Mouse (Mus musculus): ENCODE measurements at regions not wholly inside any gene's neighbourhood (a gene's known extent, or its start where the extent isn't known, plus 50 kb on each side); places are given as distances from the start of the nearest gene placed in this dataset.

DNA sequence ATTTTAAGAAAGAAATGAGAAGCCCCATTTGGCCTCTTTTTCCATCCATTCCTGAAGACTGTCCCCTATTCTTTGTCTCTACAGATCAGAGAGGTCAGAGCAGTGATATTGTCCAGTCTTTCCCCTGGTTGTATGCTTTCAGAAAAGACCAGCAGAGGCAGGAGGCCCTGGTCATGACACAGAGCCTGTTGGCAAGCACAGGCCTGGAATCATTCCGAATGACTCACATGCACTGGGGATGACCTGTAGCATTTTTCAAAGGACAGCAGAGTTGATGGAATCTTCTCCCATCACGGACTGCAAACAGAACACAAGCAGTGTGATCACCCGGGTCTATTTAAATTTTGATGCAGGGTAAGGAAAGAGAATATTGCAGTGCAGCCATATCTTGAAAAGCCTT is 50.2 kb upstream of the Nxt1 start:
- Histone ChIP-seq H3K9me3 (ENCODE audit: control insufficient read depth, low read length) (no peaks in the 10 kb centered on the region), H3K4me2 (replicated peaks; ENCODE audit: low read depth, low read length) (no peak overlapping the region), H3K9ac (ENCODE audit: low read depth, low read length) (no peak overlapping the region), H3K27me3 (ENCODE audit: control insufficient read depth, insufficient read depth, low read length) (no peaks in the 10 kb centered on the region), H3K4me3 (ENCODE audit: low read depth, low read length) (no peak overlapping the region), H3K27ac (ENCODE audit: low read depth, low read length) (no peak overlapping the region), H3K4me1 (replicated peaks; ENCODE audit: control insufficient read depth, insufficient read depth, low read length) (no peaks in the 10 kb centered on the region), H3K36me3 (ENCODE audit: control insufficient read depth, insufficient read depth, low read length) (no peaks in the 10 kb centered on the region)
- WGBS = 71% methylated on average over 3 of the region's 3 CpGs
- no peak for DNase-seq (ENCODE audit: low spot score)
- no peak for ATAC-seq (ENCODE audit: low FRiP score)

DNA sequence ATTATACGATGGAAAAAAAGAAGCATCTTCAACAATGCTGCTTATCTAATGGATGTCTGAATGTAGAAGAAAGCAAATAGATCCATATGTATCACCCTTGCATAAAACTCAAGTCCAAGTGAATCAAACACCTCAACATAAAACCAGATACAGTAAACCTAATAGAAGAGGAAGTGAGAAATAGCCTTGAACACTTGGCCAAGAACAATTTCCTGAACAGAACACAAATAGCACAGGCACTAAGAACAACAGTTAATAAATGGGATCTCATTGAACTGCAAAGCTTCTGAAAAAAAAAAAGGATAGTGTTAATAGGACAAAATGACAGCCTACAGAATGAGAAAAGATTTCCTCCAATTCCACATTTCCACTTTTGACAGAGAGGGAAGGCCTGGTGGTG is 60.5 kb upstream of the Nxt1 start:
- Histone ChIP-seq H3K4me1 (replicated peaks; ENCODE audit: control insufficient read depth, insufficient read depth, low read length) (no peaks in the 10 kb centered on the region), H3K36me3 (ENCODE audit: control insufficient read depth, insufficient read depth, low read length) (no peaks in the 10 kb centered on the region), H3K27ac (ENCODE audit: low read depth, low read length) (no peak overlapping the region), H3K4me2 (replicated peaks; ENCODE audit: low read depth, low read length) (no peak overlapping the region), H3K9ac (ENCODE audit: low read depth, low read length) (no peak overlapping the region), H3K9me3 (ENCODE audit: control insufficient read depth, low read length) (no peaks in the 10 kb centered on the region), H3K27me3 (ENCODE audit: control insufficient read depth, insufficient read depth, low read length) (no peaks in the 10 kb centered on the region), H3K4me3 (ENCODE audit: low read depth, low read length) (no peak overlapping the region)
- DNase-seq (ENCODE audit: low spot score) = no peak
- WGBS = 89% methylated on average over 1 of the region's 1 CpGs
- ATAC-seq (ENCODE audit: low FRiP score) = no peak

GRCm38 (mm10) chr2:148605425-148605930 is 66.9 kb upstream of the Nxt1 start:
- H3K4me2 ChIP-seq (replicated peaks; ENCODE audit: low read depth, low read length) = no peak overlapping the region
- WGBS = 71% methylated on average over 2 of the region's 2 CpGs

DNA sequence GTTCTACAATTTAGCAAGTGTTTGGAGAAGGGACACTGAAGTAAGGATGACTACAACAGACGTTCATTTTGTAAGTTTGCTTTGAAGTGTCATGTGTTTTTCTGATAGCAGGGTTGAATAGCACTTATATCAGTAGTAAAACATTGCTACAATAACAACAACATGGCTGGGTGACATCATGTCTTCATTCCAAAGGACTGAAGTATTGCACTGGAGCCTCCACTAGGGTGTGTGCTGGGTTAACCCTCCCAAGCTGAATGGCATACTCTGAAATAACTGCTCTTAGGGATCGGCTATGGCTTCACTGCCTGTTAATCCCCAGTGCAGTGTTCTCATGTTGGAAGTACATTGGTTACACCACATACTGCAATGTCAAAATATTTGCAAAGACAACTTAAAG is 68.5 kb upstream of the Nxt1 start:
- no peak overlapping the region for H3K9ac ChIP-seq (ENCODE audit: low read depth, low read length)
- ATAC-seq (ENCODE audit: low FRiP score) = no peak
- no peak overlapping the region for H3K27ac ChIP-seq (ENCODE audit: low read depth, low read length)
- H3K4me1 ChIP-seq (replicated peaks; ENCODE audit: control insufficient read depth, insufficient read depth, low read length) = no peaks in the 10 kb centered on the region
- H3K4me2 ChIP-seq (replicated peaks; ENCODE audit: low read depth, low read length) = no peak overlapping the region
- H3K9me3 ChIP-seq (ENCODE audit: control insufficient read depth, low read length) = no peaks in the 10 kb centered on the region
- 72% methylated on average over 2 of the region's 2 CpGs for WGBS
- no peak overlapping the region for H3K4me3 ChIP-seq (ENCODE audit: low read depth, low read length)
- no peak for DNase-seq (ENCODE audit: low spot score)
- H3K36me3 ChIP-seq (ENCODE audit: control insufficient read depth, insufficient read depth, low read length) = no peaks in the 10 kb centered on the region
- no peaks in the 10 kb centered on the region for H3K27me3 ChIP-seq (ENCODE audit: control insufficient read depth, insufficient read depth, low read length)

More at GRCm38 (mm10) chr2:148605425-148605930, 66.9 kb upstream of the Nxt1 start:
- Histone ChIP-seq H3K4me1 (replicated peaks; ENCODE audit: control insufficient read depth, insufficient read depth, low read length) (no peaks in the 10 kb centered on the region), H3K36me3 (ENCODE audit: control insufficient read depth, insufficient read depth, low read length) (no peaks in the 10 kb centered on the region), H3K4me3 (ENCODE audit: low read depth, low read length) (no peak overlapping the region), H3K27me3 (ENCODE audit: control insufficient read depth, insufficient read depth, low read length) (no peaks in the 10 kb centered on the region), H3K9ac (ENCODE audit: low read depth, low read length) (no peak overlapping the region), H3K9me3 (ENCODE audit: control insufficient read depth, low read length) (no peaks in the 10 kb centered on the region), H3K27ac (ENCODE audit: low read depth, low read length) (no peak overlapping the region)
- DNase-seq (ENCODE audit: low spot score) (no peak), ATAC-seq (ENCODE audit: low FRiP score) (no peak)

- WGBS = 64% methylated on average over 2 of the region's 2 CpGs
- no peak overlapping the region for H3K4me3 ChIP-seq (ENCODE audit: low read depth, low read length)
- DNase-seq (ENCODE audit: low spot score) = no peak
- no peak overlapping the region for H3K9ac ChIP-seq (ENCODE audit: low read depth, low read length)
- H3K27me3 ChIP-seq (ENCODE audit: control insufficient read depth, insufficient read depth, low read length) = no peaks in the 10 kb centered on the region
- no peak for ATAC-seq (ENCODE audit: low FRiP score)
- no peak overlapping the region for H3K27ac ChIP-seq (ENCODE audit: low read depth, low read length)
- no peaks in the 10 kb centered on the region for H3K4me1 ChIP-seq (replicated peaks; ENCODE audit: control insufficient read depth, insufficient read depth, low read length)
- no peaks in the 10 kb centered on the region for H3K9me3 ChIP-seq (ENCODE audit: control insufficient read depth, low read length)
- H3K4me2 ChIP-seq (replicated peaks; ENCODE audit: low read depth, low read length) = no peak overlapping the region
- H3K36me3 ChIP-seq (ENCODE audit: control insufficient read depth, insufficient read depth, low read length) = no peaks in the 10 kb centered on the region
Observed at GRCm38 (mm10) chr2:148603315-148603714, 69.1 kb upstream of the Nxt1 start.

GRCm38 (mm10) chr2:148599498-148599897 is 72.9 kb upstream of the Nxt1 start:
- H3K9ac ChIP-seq (ENCODE audit: low read depth, low read length) = no peak overlapping the region
- DNase-seq (ENCODE audit: low spot score) (no peak), ATAC-seq (ENCODE audit: low FRiP score) (no peak)
- H3K4me2 ChIP-seq (replicated peaks; ENCODE audit: low read depth, low read length) = no peak overlapping the region
- no peaks in the 10 kb centered on the region for H3K9me3 ChIP-seq (ENCODE audit: control insufficient read depth, low read length)
- H3K4me1 ChIP-seq (replicated peaks; ENCODE audit: control insufficient read depth, insufficient read depth, low read length) = no peaks in the 10 kb centered on the region
- no peak overlapping the region for H3K27ac ChIP-seq (ENCODE audit: low read depth, low read length)
- no peak overlapping the region for H3K4me3 ChIP-seq (ENCODE audit: low read depth, low read length)
- H3K27me3 ChIP-seq (ENCODE audit: control insufficient read depth, insufficient read depth, low read length) = no peaks in the 10 kb centered on the region
- H3K36me3 ChIP-seq (ENCODE audit: control insufficient read depth, insufficient read depth, low read length) = no peaks in the 10 kb centered on the region

- ATAC-seq (ENCODE audit: low FRiP score) (no peak), DNase-seq (ENCODE audit: low spot score) (no peak)
- H3K27ac ChIP-seq (ENCODE audit: low read depth, low read length) = no peak overlapping the region
- no peak overlapping the region for H3K4me3 ChIP-seq (ENCODE audit: low read depth, low read length)
- H3K9me3 ChIP-seq (ENCODE audit: control insufficient read depth, low read length) = no peaks in the 10 kb centered on the region
- WGBS = 79% methylated on average over 2 of the region's 2 CpGs
- H3K4me1 ChIP-seq (replicated peaks; ENCODE audit: control insufficient read depth, insufficient read depth, low read length) = no peaks in the 10 kb centered on the region
- H3K4me2 ChIP-seq (replicated peaks; ENCODE audit: low read depth, low read length) = no peak overlapping the region
- H3K9ac ChIP-seq (ENCODE audit: low read depth, low read length) = no peak overlapping the region
- no peaks in the 10 kb centered on the region for H3K27me3 ChIP-seq (ENCODE audit: control insufficient read depth, insufficient read depth, low read length)
- no peaks in the 10 kb centered on the region for H3K36me3 ChIP-seq (ENCODE audit: control insufficient read depth, insufficient read depth, low read length)
Observed at GRCm38 (mm10) chr2:148596966-148597365, 75.4 kb upstream of the Nxt1 start.

DNA sequence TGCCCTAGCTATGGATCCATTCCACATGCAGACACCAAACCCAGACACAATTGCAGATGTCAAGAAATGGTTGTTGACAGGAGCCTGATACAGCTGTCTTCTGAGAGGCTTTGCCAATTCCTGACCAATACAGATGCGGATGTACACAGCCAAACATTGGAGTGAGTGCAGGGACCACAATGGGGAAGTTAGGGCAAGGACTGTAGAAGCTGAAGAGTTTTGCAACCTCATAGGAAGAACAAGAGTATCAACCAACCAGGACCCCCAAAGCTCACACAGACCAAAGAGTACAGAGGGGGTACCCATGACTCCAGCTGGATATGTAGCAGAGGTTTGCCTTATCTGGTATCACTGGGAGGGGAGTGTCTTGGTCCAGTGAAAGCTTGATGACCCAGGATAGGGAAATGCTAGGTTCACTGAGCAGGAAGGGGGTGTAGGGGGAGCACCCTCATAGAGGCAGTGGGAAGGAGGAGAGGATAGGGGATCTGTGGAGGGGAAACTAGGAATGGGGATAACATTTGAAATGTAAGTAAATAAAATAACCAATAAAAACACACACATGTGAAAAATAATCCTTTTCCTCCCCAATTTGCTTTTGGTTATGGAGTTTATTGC is 86.6 kb upstream of the Nxt1 start:
- Histone ChIP-seq H3K4me2 (replicated peaks; ENCODE audit: low read depth, low read length) (no peak overlapping the region), H3K9ac (ENCODE audit: low read depth, low read length) (no peak overlapping the region), H3K36me3 (ENCODE audit: control insufficient read depth, insufficient read depth, low read length) (no peaks in the 10 kb centered on the region), H3K4me3 (ENCODE audit: low read depth, low read length) (no peak overlapping the region), H3K9me3 (ENCODE audit: control insufficient read depth, low read length) (no peaks in the 10 kb centered on the region), H3K4me1 (replicated peaks; ENCODE audit: control insufficient read depth, insufficient read depth, low read length) (no peaks in the 10 kb centered on the region), H3K27me3 (ENCODE audit: control insufficient read depth, insufficient read depth, low read length) (no peaks in the 10 kb centered on the region), H3K27ac (ENCODE audit: low read depth, low read length) (no peak overlapping the region)
- no peak for ATAC-seq (ENCODE audit: low FRiP score)
- no peak for DNase-seq (ENCODE audit: low spot score)
- whole genome bisulfite sequencing = 86% methylated on average over 1 of the region's 1 CpGs

GRCm38 (mm10) chr2:148582208-148582607 is 90.2 kb upstream of the Nxt1 start:
- H3K9ac ChIP-seq (ENCODE audit: low read depth, low read length) = no peak overlapping the region
- 87% methylated on average over 1 of the region's 1 CpGs for WGBS
- H3K36me3 ChIP-seq (ENCODE audit: control insufficient read depth, insufficient read depth, low read length) = no peaks in the 10 kb centered on the region
- H3K27ac ChIP-seq (ENCODE audit: low read depth, low read length) = no peak overlapping the region
- H3K4me2 ChIP-seq (replicated peaks; ENCODE audit: low read depth, low read length) = no peak overlapping the region
- ATAC-seq (ENCODE audit: low FRiP score) (no peak), DNase-seq (ENCODE audit: low spot score) (no peak)
- H3K9me3 ChIP-seq (ENCODE audit: control insufficient read depth, low read length) = no peaks in the 10 kb centered on the region
- no peaks in the 10 kb centered on the region for H3K27me3 ChIP-seq (ENCODE audit: control insufficient read depth, insufficient read depth, low read length)
- H3K4me1 ChIP-seq (replicated peaks; ENCODE audit: control insufficient read depth, insufficient read depth, low read length) = no peaks in the 10 kb centered on the region
- H3K4me3 ChIP-seq (ENCODE audit: low read depth, low read length) = no peak overlapping the region
